Mouse (Mus musculus) ES-E14 (cell line): ENCODE measurements around the gene Ide.

ENCODE experiments used
- CHD2 ChIP-seq: IDR thresholded peaks from 2 replicates; pipeline ENCODE4 v1.6.1; 2014; ENCODE audit warnings: mild to moderate bottlenecking, low read depth, low read length, inconsistent platforms
- MAFK ChIP-seq: IDR thresholded peaks from 2 replicates; pipeline ENCODE4 v1.6.1; 2014; ENCODE audit warnings: mild to moderate bottlenecking, low read depth, low read length, inconsistent platforms; ENCODE audit not compliant: insufficient read depth
- ZC3H11A ChIP-seq: IDR thresholded peaks from 2 replicates; pipeline ENCODE4 v1.6.1; 2012; ENCODE audit warnings: low read depth, mild to moderate bottlenecking, inconsistent platforms, low read length, borderline replicate concordance

- TF ChIP-seq CHD2: no peak
- no peak for TF ChIP-seq ZC3H11A
- no peak for TF ChIP-seq MAFK
Measured at GRCm38 (mm10) chr19:37363128-37363939, 25.7 kb upstream of the Ide start.
